Mouse (Mus musculus): ENCODE measurements at regions not wholly inside any gene's neighbourhood (a gene's known extent, or its start where the extent isn't known, plus 50 kb on each side); places are given as distances from the start of the nearest gene placed in this dataset.

- no peak for ATAC-seq (replicated peaks; ENCODE audit: insufficient number of reproducible peaks, low FRiP score, low TSS enrichment, poor library complexity, severe bottlenecking)
Observed at GRCm38 (mm10) chr3:149190856-149191576, 200.7 kb upstream of the Adgrl2 start.

- no peak for ATAC-seq (replicated peaks; ENCODE audit: insufficient number of reproducible peaks, low FRiP score, low TSS enrichment, poor library complexity, severe bottlenecking)
Observed at GRCm38 (mm10) chr3:149184136-149184551, 193.8 kb upstream of the Adgrl2 start.

DNA sequence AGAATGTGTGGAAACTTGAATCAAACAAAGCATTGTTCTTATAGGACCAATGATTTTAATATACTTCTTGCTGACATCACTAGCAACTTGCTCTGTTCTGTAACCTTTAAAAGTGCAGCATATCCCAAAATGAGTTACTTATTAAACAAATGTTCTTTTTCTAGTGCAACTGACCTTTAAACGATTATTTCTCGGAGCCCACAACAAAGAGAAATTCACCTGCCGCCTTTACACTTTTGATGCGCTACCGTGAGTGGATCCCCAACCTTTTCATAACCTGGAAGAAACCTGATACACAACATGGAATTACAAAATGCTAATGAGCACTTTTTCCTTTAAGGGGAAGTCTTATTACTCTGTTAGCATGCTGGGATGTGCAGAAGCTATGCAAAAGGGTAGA is 191.7 kb upstream of the Adgrl2 start:
- ATAC-seq (replicated peaks; ENCODE audit: insufficient number of reproducible peaks, low FRiP score, low TSS enrichment, poor library complexity, severe bottlenecking) = no peak

DNA sequence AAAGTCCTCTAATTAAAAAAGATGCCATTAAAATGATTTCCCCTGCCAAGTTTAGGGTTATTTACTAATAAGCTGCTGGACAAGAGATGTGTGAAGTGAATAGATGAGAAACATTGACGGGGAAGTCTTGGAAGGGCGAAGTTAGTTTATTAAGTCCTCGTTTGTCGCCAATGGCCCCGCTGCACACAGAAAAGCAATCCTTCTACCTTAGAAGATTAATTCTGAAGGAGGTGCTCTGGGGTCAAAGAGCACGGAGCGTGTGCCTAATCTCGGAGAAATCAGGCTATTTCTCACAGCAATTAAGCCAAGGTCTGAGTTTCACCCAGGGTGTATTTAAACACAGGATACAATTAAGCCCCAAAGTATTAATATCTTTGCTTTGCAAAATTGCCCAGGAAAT is 189.8 kb upstream of the Adgrl2 start:
- ATAC-seq (replicated peaks; ENCODE audit: insufficient number of reproducible peaks, low FRiP score, low TSS enrichment, poor library complexity, severe bottlenecking) = no peak

GRCm38 (mm10) chr3:149179486-149180116 is 189.2 kb upstream of the Adgrl2 start:
- ATAC-seq (replicated peaks; ENCODE audit: insufficient number of reproducible peaks, low FRiP score, low TSS enrichment, poor library complexity, severe bottlenecking) = no peak

DNA sequence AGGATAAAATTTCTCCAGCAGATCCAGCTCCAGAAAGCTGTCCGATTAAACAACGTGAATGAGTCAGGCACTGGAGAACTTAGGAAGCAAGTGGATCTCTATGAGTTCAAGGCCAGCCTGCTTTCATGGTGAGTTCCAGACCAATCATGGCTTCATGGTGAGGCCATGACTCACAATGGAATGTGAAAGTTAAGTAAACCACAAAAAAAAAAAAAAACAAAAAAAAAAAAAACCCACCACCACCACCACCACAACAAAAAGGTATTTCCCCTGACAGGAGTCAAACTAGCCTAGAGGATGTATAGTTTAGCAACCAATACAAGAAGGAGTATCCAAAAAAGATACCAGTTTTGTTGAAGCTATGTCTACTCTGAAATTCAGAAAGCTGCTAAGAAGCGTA is 188.5 kb upstream of the Adgrl2 start:
- no peak for ATAC-seq (replicated peaks; ENCODE audit: insufficient number of reproducible peaks, low FRiP score, low TSS enrichment, poor library complexity, severe bottlenecking)

DNA sequence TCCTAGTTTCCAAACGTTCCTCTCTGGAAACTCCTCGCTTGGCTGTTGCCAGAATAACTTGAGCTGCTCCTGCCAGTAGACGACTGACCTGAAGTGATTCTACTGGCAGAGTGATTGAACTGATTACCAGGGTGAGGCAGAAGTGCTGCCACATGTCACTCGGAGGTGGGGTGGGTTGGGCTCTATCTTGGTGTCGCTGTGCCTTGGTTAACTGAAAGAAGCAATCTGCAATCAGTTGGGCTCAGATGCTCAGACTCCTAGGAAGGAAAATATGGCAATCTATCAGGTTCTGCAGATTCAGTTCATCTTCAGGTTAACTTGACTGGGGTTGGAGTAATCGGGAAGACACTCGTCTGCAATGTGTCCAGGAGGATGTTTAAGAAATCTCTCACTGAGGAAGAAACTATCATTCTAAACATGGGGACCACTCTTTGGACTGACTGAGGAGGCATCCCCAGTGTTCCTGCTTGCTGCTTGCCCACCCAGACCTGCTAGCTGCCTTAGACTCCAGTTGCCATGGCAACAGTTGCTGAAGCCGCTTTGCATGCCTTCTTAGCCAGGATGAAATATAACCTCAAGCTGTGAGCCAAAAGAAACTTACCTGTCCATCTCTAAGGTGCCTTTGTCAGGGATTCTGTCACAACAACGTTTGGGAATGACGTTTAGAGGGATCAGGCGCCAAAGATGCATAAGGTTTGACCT is 184.5 kb upstream of the Adgrl2 start:
- ATAC-seq (replicated peaks; ENCODE audit: insufficient number of reproducible peaks, low FRiP score, low TSS enrichment, poor library complexity, severe bottlenecking) = no peak

DNA sequence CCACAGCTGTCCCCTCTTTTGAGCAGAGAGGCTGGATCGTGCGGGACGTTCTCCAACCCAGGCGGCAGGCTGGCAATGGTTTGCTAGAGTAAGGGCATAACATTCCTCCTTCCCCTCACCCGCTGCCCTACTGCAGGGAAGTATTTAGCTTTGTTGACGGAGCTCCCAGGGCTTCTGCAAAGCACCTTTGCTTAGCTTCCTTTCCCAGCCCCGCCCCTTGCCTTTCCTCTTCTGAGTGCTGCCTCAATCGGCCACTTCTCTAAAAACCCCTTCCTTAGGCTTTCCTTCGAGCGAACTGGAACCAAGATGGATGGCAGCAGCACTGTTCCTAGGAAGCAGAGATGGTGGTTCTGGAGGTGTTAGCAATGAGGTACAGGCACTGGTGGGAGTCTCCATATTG is 183.2 kb upstream of the Adgrl2 start:
- ATAC-seq (replicated peaks; ENCODE audit: insufficient number of reproducible peaks, low FRiP score, low TSS enrichment, poor library complexity, severe bottlenecking) = no peak

DNA sequence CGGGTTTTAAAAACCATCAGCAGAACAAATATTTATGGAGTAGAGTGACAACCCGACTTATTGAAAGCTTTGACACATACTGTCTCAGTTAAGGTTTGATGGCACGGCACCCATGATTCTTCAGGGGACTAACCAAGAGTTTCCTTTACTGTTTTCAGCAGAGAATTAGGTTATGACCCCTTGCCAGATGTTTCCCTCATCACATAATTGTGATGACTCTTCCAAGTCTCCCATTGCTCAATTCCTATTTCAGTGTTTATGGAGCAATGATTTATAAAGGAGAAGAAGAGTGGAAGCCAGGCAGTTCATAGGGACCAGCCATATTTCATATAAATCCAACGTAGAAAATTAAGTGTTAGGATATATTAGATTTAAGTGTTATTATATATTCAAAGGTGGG is 181.4 kb upstream of the Adgrl2 start:
- ATAC-seq (replicated peaks; ENCODE audit: insufficient number of reproducible peaks, low FRiP score, low TSS enrichment, poor library complexity, severe bottlenecking) = no peak

DNA sequence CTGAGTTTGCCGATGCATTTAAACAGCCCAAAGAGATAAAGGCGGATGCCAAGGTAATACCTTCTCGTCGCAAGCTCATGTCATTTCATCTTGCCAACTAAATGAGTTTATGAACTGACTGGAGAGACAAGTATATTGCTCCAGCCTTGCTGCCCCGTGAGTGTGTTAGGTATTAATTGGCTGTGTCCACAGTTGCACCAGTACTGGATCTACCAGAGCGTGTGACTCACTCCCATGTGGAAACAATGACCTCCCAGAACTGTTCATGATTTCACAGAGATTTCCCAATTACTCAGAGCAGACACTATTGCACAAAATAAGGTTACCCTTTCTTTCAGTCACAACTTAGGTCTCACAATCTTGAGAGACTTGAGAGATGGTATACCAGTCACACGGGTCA is 179.8 kb upstream of the Adgrl2 start:
- no peak for ATAC-seq (replicated peaks; ENCODE audit: insufficient number of reproducible peaks, low FRiP score, low TSS enrichment, poor library complexity, severe bottlenecking)

DNA sequence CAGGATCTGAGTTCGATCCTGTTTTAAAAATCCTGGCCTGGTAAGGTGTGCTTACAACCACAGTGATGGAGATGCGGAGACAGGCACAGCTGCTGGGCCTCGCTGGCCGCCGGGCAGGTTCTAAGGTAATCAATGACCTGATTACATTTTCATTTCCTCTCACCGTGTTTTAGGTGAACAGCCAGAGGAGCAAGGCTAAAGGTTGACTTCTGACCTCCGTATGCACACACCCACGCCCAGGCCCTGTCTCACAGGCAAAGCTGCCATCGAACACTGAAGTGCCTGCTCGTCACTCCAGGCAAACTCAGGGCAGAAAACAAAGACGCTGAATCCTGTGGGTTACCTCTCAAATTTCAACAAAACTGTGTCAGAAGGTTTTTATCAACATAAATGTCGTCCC is 179.1 kb upstream of the Adgrl2 start:
- ATAC-seq (replicated peaks; ENCODE audit: insufficient number of reproducible peaks, low FRiP score, low TSS enrichment, poor library complexity, severe bottlenecking) = no peak

- ATAC-seq (replicated peaks; ENCODE audit: insufficient number of reproducible peaks, low FRiP score, low TSS enrichment, poor library complexity, severe bottlenecking) = no peak
Observed at GRCm38 (mm10) chr3:149167997-149168396, 177.6 kb upstream of the Adgrl2 start.

- no peak for ATAC-seq (replicated peaks; ENCODE audit: insufficient number of reproducible peaks, low FRiP score, low TSS enrichment, poor library complexity, severe bottlenecking)
Observed at GRCm38 (mm10) chr3:149164804-149165203, 174.4 kb upstream of the Adgrl2 start.

- ATAC-seq (replicated peaks; ENCODE audit: insufficient number of reproducible peaks, low FRiP score, low TSS enrichment, poor library complexity, severe bottlenecking) = no peak
Observed at GRCm38 (mm10) chr3:149163591-149163990, 173.2 kb upstream of the Adgrl2 start.

DNA sequence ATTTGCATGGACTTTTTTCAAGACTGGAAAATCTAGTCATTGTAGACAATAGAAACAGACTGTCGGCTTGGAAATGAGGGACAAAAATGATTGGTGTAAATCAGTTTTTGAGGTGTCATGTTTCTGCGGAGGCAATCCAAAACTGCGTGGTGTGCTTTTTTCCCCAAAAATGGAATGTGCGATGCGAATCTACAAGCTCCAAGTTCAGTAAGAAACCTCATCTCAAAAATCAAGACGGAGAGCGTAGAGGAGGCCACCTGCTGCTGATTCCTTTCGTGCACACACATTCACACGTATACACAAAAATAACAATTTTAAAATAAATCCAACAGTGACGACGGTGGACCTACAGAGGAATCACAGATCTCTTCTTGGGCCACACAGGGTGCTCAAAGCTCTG is 170.5 kb upstream of the Adgrl2 start:
- ATAC-seq (replicated peaks; ENCODE audit: insufficient number of reproducible peaks, low FRiP score, low TSS enrichment, poor library complexity, severe bottlenecking) = no peak

DNA sequence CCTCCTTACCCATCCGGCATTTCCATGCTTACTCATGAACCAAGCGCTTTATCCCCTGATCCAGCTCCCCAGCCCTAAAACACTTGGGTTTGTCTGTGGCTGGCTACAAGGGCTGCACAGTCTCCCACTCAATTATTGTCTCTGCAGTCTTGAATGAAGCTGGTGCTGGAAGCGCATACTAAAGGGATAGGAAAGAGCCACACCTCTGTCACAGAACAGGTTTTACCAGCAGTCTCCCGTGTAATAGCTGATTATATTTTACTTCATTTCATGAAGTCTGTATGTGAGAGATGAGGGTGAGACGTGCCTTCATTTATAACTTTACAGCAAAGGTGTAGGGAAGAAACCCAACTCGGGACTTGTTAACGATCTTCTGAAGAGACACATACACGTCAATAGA is 167.0 kb upstream of the Adgrl2 start:
- ATAC-seq (replicated peaks; ENCODE audit: insufficient number of reproducible peaks, low FRiP score, low TSS enrichment, poor library complexity, severe bottlenecking) = no peak

GRCm38 (mm10) chr3:149152312-149152711 is 162.0 kb upstream of the Adgrl2 start:
- ATAC-seq (replicated peaks; ENCODE audit: insufficient number of reproducible peaks, low FRiP score, low TSS enrichment, poor library complexity, severe bottlenecking) = no peak

DNA sequence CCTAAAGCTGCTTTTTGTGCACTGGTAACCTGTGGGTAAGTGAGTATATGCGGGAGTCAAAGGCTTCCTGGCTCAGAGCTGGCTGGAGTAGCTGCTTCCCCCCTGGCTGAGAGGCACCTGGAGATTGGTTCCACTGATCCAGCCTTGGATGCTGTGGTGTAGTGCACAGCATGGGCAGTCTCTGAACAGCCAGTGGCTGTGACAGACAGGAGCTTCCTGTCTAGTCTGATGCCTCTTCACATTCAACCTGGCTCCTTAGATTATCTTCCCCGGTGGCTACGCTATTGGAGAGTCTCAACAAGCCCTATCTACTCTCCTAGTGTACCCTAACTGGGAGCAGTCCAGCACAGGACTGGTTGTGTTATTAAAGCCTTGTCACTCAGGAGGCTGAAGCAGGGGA is 160.4 kb upstream of the Adgrl2 start:
- ATAC-seq (replicated peaks; ENCODE audit: insufficient number of reproducible peaks, low FRiP score, low TSS enrichment, poor library complexity, severe bottlenecking) = no peak

DNA sequence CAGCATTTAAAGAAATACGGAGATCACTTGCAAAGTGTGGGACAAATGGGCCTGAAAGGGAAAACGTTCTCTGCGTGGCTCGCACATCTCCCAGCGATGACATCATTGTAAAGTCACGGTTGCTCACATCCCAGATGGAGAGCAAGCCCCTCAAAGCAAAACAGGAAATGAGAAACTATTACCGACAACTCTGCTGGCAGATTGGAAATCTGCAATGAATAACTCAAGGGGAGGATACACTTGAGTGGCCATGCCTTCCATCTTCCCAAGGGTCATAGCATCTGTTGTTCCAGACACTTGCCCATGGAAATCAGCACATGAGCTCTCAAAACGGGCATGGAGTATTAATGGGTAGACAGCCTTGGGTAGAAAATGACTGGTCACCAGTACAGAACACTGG is 158.3 kb upstream of the Adgrl2 start:
- ATAC-seq (replicated peaks; ENCODE audit: insufficient number of reproducible peaks, low FRiP score, low TSS enrichment, poor library complexity, severe bottlenecking) = no peak

DNA sequence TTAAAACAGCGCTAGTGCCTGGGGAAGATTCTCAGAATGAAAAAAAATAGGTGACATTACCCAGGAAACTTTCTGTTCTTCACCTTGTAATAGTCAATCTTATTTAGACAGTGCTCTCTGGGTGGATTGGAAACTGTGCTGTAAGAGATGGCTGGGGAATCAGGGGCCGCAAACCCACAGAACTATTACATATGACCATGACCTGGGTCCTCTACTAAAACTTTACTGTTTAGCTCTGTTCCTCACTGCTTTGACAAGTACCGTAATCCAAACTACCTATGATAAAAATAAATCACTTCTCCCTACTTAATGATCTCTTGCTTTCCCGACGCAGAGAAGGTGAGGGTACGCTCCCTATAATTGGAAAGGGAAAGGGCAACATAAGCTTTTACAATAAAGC is 157.6 kb upstream of the Adgrl2 start:
- ATAC-seq (replicated peaks; ENCODE audit: insufficient number of reproducible peaks, low FRiP score, low TSS enrichment, poor library complexity, severe bottlenecking) = no peak
